Mouse (Mus musculus) stomach, postnatal 0 days (tissue): ENCODE results near the gene Basp1. TPM values are rescaled to one million over a fixed set of nuclear protein-coding genes. Genes with fewer than 3 reads are reported as not detected.
A peak's percentile ranks its signal among the peaks of the same experiment; 100 is the strongest.
"Not testable (repeated sequence)": the region's sequence is repeated elsewhere in the genome, so short reads cannot be mapped to it uniquely, and the experiment has no call there.

Experiments used
- ATAC-seq: fragments of 200-750 bp; cut with Nextera tagmentation; 2 replicates; pipeline ENCODE4 v1.8.0; 2017; ENCODE audit not compliant: low FRiP score, low TSS enrichment
- DNase-seq: peaks from one replicate; pipeline ENCODE4 v3.0.0-alpha.2; 2016; ENCODE audit warnings: low spot score
- H3K27ac ChIP-seq: fragments of 300-500 bp; sonication (generic); replicated peaks from 2 replicates; pipeline ENCODE4 v1.5.1; 2014; ENCODE audit warnings: mild to moderate bottlenecking, control low read depth
- H3K27me3 ChIP-seq: fragments of 300-500 bp; sonication (generic); 2 replicates; pipeline ENCODE4 v1.6.1; 2014; ENCODE audit warnings: low read length; ENCODE audit not compliant: control insufficient read depth, insufficient read depth
- H3K36me3 ChIP-seq: fragments of 300-500 bp; sonication (generic); 2 replicates; pipeline ENCODE4 v1.6.1; 2014; ENCODE audit warnings: low read length, mixed read lengths; ENCODE audit not compliant: control insufficient read depth, insufficient read depth
- H3K4me1 ChIP-seq: fragments of 300-500 bp; sonication (generic); replicated peaks from 2 replicates; pipeline ENCODE4 v1.6.1; 2014; ENCODE audit warnings: antibody characterized with exemption; ENCODE audit not compliant: control insufficient read depth, insufficient read depth
- H3K4me2 ChIP-seq: fragments of 300-500 bp; sonication (generic); replicated peaks from 2 replicates; pipeline ENCODE4 v1.6.1; 2014; ENCODE audit warnings: low read depth, mild to moderate bottlenecking, control low read depth, moderate library complexity
- H3K4me3 ChIP-seq: fragments of 300-500 bp; sonication (generic); 2 replicates; pipeline ENCODE4 v1.5.1; 2014; ENCODE audit warnings: low read depth, low read length, control low read depth
- H3K9ac ChIP-seq: fragments of 300-500 bp; sonication (generic); 2 replicates; pipeline ENCODE4 v1.6.1; 2014; ENCODE audit warnings: mild to moderate bottlenecking, low read length, control low read depth, mixed read lengths
- H3K9me3 ChIP-seq: fragments of 300-500 bp; sonication (generic); 2 replicates; pipeline ENCODE4 v1.6.1; 2016; ENCODE audit warnings: low read length; ENCODE audit not compliant: control insufficient read depth
- CTCF ChIP-seq: IDR thresholded peaks from 2 replicates; pipeline ENCODE4 v1.5.1; 2016; ENCODE audit warnings: antibody characterized with exemption, low read depth, mild to moderate bottlenecking, moderate library complexity
- EP300 ChIP-seq: optimal IDR thresholded peaks from 2 replicates; pipeline ENCODE3; 2016; ENCODE audit warnings: antibody characterized with exemption
- WGBS: fragments of 180-500 bp; shearing (Covaris S2); extraction: QIAGEN DNeasy Blood & Tissue Kit; methylation state at CpG from one replicate; pipeline ENCODE4 v1.1.7; 2014; 5-methylcytosine and 5-hydroxymethylcytosine counted together
- polyA plus RNA-seq: library from polyadenylated mRNA; unstranded; fragments of >200 nt; fragmentation: Nextera tagmentation; extraction: Ambion mirVana; gene quantifications from 2 replicates; pipeline ENCODE4 v1.2.1, GENCODE M21; 2015

Basp1 gene
- polyA plus RNA-seq: 19.6 and 20.7 TPM in 2 replicates

- TF ChIP-seq EP300 (no peak), CTCF (no peak)
- DNase-seq: peak; percentile 59
- Histone ChIP-seq H3K9ac (peak within 1 kb of the TSS; percentile 67), H3K27me3 (no peaks in the 10 kb centered on the region), H3K9me3 (no peaks in the 10 kb centered on the region), H3K4me3 (peak within 1 kb of the TSS; percentile 77), H3K36me3 (no peaks in the 10 kb centered on the region), H3K4me2 (peak within 1 kb of the TSS; percentile 77), H3K27ac (peak within 1 kb of the TSS; percentile 71), H3K4me1 (no peaks in the 10 kb centered on the region)
- peak; percentile 65 for ATAC-seq
- WGBS: 0% methylated on average over 31 of the region's 60 CpGs
Measured at GRCm38 (mm10) chr15:25413378-25413901, at the start of gene Basp1. TSS of gene Basp1 (minus strand) at chr15:25413764.

GRCm38 (mm10) chr15:25463076-25463475, 49.5 kb upstream of the Basp1 start:
- not testable (repeated sequence) for ATAC-seq, DNase-seq

GRCm38 (mm10) chr15:25462056-25462762, 48.6 kb upstream of the Basp1 start:
- no peaks in the 10 kb centered on the region for H3K27me3 ChIP-seq
- no peak for DNase-seq
- no peak overlapping the region for H3K27ac ChIP-seq
- H3K4me3 ChIP-seq: no peak overlapping the region
- no peak for ATAC-seq
- TF ChIP-seq CTCF: no peak
- no peak for TF ChIP-seq EP300
- H3K9ac ChIP-seq: no peak overlapping the region
- H3K4me2 ChIP-seq: no peak overlapping the region
- WGBS: 74% methylated on average over 6 of the region's 6 CpGs
- no peaks in the 10 kb centered on the region for H3K4me1 ChIP-seq
- no peaks in the 10 kb centered on the region for H3K9me3 ChIP-seq
- H3K36me3 ChIP-seq: no peaks in the 10 kb centered on the region

More at GRCm38 (mm10) chr15:25463076-25463475, 49.5 kb upstream of the Basp1 start:
- not testable (repeated sequence) for H3K36me3 ChIP-seq, H3K9me3 ChIP-seq, H3K4me3 ChIP-seq, H3K27ac ChIP-seq, H3K9ac ChIP-seq, H3K4me2 ChIP-seq, H3K4me1 ChIP-seq, H3K27me3 ChIP-seq

GRCm38 (mm10) chr15:25459901-25460300, 46.3 kb upstream of the Basp1 start:
- Histone ChIP-seq H3K4me2 (no peak overlapping the region), H3K27me3 (no peaks in the 10 kb centered on the region), H3K4me3 (no peak overlapping the region), H3K9me3 (no peaks in the 10 kb centered on the region), H3K4me1 (no peaks in the 10 kb centered on the region), H3K9ac (no peak overlapping the region), H3K27ac (no peak overlapping the region), H3K36me3 (no peaks in the 10 kb centered on the region)
- ATAC-seq: no peak
- no peak for DNase-seq
- no peak for TF ChIP-seq CTCF
- TF ChIP-seq EP300: no peak
- 18% methylated on average over 7 of the region's 7 CpGs for WGBS

- WGBS: 57% methylated on average over 2 of the region's 2 CpGs
Measured at GRCm38 (mm10) chr15:25457421-25457820, 43.9 kb upstream of the Basp1 start.

GRCm38 (mm10) chr15:25453538-25453937, 40.0 kb upstream of the Basp1 start:
- DNase-seq: no peak
- no peaks in the 10 kb centered on the region for H3K9me3 ChIP-seq
- no peak for TF ChIP-seq CTCF
- TF ChIP-seq EP300: no peak

More at GRCm38 (mm10) chr15:25457421-25457820, 43.9 kb upstream of the Basp1 start:
- H3K9me3 ChIP-seq: no peaks in the 10 kb centered on the region
- no peak for TF ChIP-seq CTCF
- no peak for TF ChIP-seq EP300
- no peaks in the 10 kb centered on the region for H3K36me3 ChIP-seq
- no peak overlapping the region for H3K4me3 ChIP-seq
- DNase-seq: no peak
- H3K4me1 ChIP-seq: no peaks in the 10 kb centered on the region
- ATAC-seq: no peak
- no peak overlapping the region for H3K27ac ChIP-seq
- H3K4me2 ChIP-seq: no peak overlapping the region
- no peak overlapping the region for H3K9ac ChIP-seq
- no peaks in the 10 kb centered on the region for H3K27me3 ChIP-seq

More at GRCm38 (mm10) chr15:25453538-25453937, 40.0 kb upstream of the Basp1 start:
- WGBS: 88% methylated on average over 3 of the region's 3 CpGs
- ATAC-seq: no peak
- H3K36me3 ChIP-seq: no peaks in the 10 kb centered on the region
- no peak overlapping the region for H3K9ac ChIP-seq
- no peaks in the 10 kb centered on the region for H3K4me1 ChIP-seq
- H3K27ac ChIP-seq: no peak overlapping the region
- H3K27me3 ChIP-seq: no peaks in the 10 kb centered on the region
- no peak overlapping the region for H3K4me2 ChIP-seq
- no peak overlapping the region for H3K4me3 ChIP-seq
